Mouse (Mus musculus) central nervous system, embryonic 18 days (tissue): ENCODE measurements around the gene Ces1f. TPM values are rescaled to one million over a fixed set of nuclear protein-coding genes. Genes with fewer than 3 reads are reported as not detected.

Source experiments
- polyA plus RNA-seq: library from polyadenylated mRNA; depleted of rRNA; stranded (reverse); fragments of >200 nt; gene quantifications from 2 replicates; pipeline ENCODE4 v1.2.3, GENCODE M21; 2012; rRNA removed

Ces1f gene
- polyA plus RNA-seq, result not detected in 2 replicates

GRCm38 (mm10) chr8:93279556-93279955 is at the start of gene Ces1f:
TSS of gene Ces1f (minus strand) at chr8:93279747.

GRCm38 (mm10) chr8:93229446-93229845 is 50.1 kb downstream of the Ces1f start, which contains the start of gene Ces1e:
TSS of gene Ces1e (minus strand) at chr8:93229619.

Other genes starting within 250 kb of the Ces1f start
- not detected in 2 replicates for gene Ces1a, start 231.6 kb downstream of the Ces1f start, polyA plus RNA-seq
- not detected in 2 replicates for gene Ces1b, start 199.7 kb downstream of the Ces1f start, polyA plus RNA-seq
- not detected in 2 replicates for gene Ces1c, start 148.5 kb downstream of the Ces1f start, polyA plus RNA-seq
- 0.17 and 0.29 TPM in 2 replicates for gene Ces1d, start 81.9 kb downstream of the Ces1f start, polyA plus RNA-seq
- not detected in 2 replicates for gene Ces1e, start 50.1 kb downstream of the Ces1f start, polyA plus RNA-seq
- gene Ces1g, start 57.6 kb upstream of the Ces1f start, polyA plus RNA-seq, result not detected in 2 replicates
- gene Ces1h, start 100.0 kb upstream of the Ces1f start, polyA plus RNA-seq, result not detected in 2 replicates